Mouse (Mus musculus) liver, embryonic 15.5 days (tissue): ENCODE results near the gene Kcna6. TPM values are rescaled to one million over a fixed set of nuclear protein-coding genes. Genes with fewer than 3 reads are reported as not detected.
A peak's percentile ranks its signal among the peaks of the same experiment; 100 is the strongest.

ENCODE experiments used
- ATAC-seq: fragments of 200-750 bp; cut with Nextera tagmentation; 2 replicates; pipeline ENCODE4 v1.8.0; 2017; ENCODE audit warnings: moderate number of reproducible peaks, mild to moderate bottlenecking, moderate library complexity; ENCODE audit not compliant: insufficient read depth
- H3K27ac ChIP-seq: fragments of 300-500 bp; sonication (generic); replicated peaks from 2 replicates; pipeline ENCODE4 v1.5.1; 2015; ENCODE audit warnings: mild to moderate bottlenecking, inconsistent platforms
- H3K27me3 ChIP-seq: fragments of 300-500 bp; sonication (generic); 2 replicates; pipeline ENCODE4 v1.6.1; 2015; ENCODE audit warnings: mild to moderate bottlenecking, inconsistent platforms
- H3K36me3 ChIP-seq: fragments of 300-500 bp; sonication (generic); replicated peaks from 2 replicates; pipeline ENCODE4 v1.6.1; 2015; ENCODE audit warnings: moderate library complexity, mild to moderate bottlenecking, inconsistent platforms
- H3K4me1 ChIP-seq: fragments of 300-500 bp; sonication (generic); replicated peaks from 2 replicates; pipeline ENCODE4 v1.6.1; 2015; ENCODE audit warnings: inconsistent platforms
- H3K4me2 ChIP-seq: fragments of 300-500 bp; sonication (generic); 2 replicates; pipeline ENCODE4 v1.6.1; 2015; ENCODE audit warnings: moderate library complexity, mild to moderate bottlenecking, inconsistent platforms
- H3K4me3 ChIP-seq: fragments of 300-500 bp; sonication (generic); replicated peaks from 2 replicates; pipeline ENCODE4 v1.5.1; 2015; ENCODE audit warnings: mild to moderate bottlenecking, inconsistent platforms
- H3K9ac ChIP-seq: fragments of 300-500 bp; sonication (generic); 2 replicates; pipeline ENCODE4 v1.6.1; 2015; ENCODE audit warnings: moderate library complexity, mild to moderate bottlenecking, inconsistent platforms
- H3K9me3 ChIP-seq: fragments of 300-500 bp; sonication (generic); replicated peaks from 2 replicates; pipeline ENCODE4 v1.6.1; 2016; ENCODE audit warnings: inconsistent platforms
- WGBS: fragments of 180-500 bp; shearing (Covaris S2); methylation state at CpG from one replicate; pipeline ENCODE4 v1.1.7; 2015; ENCODE audit warnings: mixed read lengths; ENCODE audit not compliant: insufficient replicate concordance; 5-methylcytosine and 5-hydroxymethylcytosine counted together
- polyA plus RNA-seq: library from polyadenylated mRNA; unstranded; fragments of >200 nt; fragmentation: Nextera tagmentation; extraction: Ambion mirVana; gene quantifications from 2 replicates; pipeline ENCODE4 v1.2.1, GENCODE M21; 2015

Gene Kcna6
- polyA plus RNA-seq, 1 experiment from 2014 or later = 0.16 TPM

- Histone ChIP-seq H3K4me1 (no peaks in the 10 kb centered on the region), H3K4me3 (no peak overlapping the region), H3K36me3 (no peaks in the 10 kb centered on the region), H3K9me3 (no peaks in the 10 kb centered on the region), H3K4me2 (no peak overlapping the region), H3K9ac (no peak overlapping the region), H3K27ac (no peak overlapping the region), H3K27me3 (no peaks in the 10 kb centered on the region)
- no peak for ATAC-seq
- WGBS = 29% methylated on average over 7 of the region's 7 CpGs
Observed at GRCm38 (mm10) chr6:126767610-126768532, 27.4 kb upstream of the Kcna6 start.

- 49% methylated on average over 5 of the region's 5 CpGs for WGBS
- H3K27ac ChIP-seq = no peak overlapping the region
- H3K4me2 ChIP-seq = no peak overlapping the region
- no peak overlapping the region for H3K9ac ChIP-seq
- no peak for ATAC-seq
- H3K36me3 ChIP-seq = no peaks in the 10 kb centered on the region
- no peak overlapping the region for H3K4me3 ChIP-seq
- no peaks in the 10 kb centered on the region for H3K9me3 ChIP-seq
- no peaks in the 10 kb centered on the region for H3K4me1 ChIP-seq
- no peaks in the 10 kb centered on the region for H3K27me3 ChIP-seq
Observed at GRCm38 (mm10) chr6:126766552-126766951, 26.1 kb upstream of the Kcna6 start.

- no peak overlapping the region for H3K4me2 ChIP-seq
- H3K4me1 ChIP-seq = no peaks in the 10 kb centered on the region
- no peak overlapping the region for H3K4me3 ChIP-seq
- no peak overlapping the region for H3K27ac ChIP-seq
- no peak for ATAC-seq
- no peaks in the 10 kb centered on the region for H3K9me3 ChIP-seq
- no peak overlapping the region for H3K9ac ChIP-seq
- no peaks in the 10 kb centered on the region for H3K27me3 ChIP-seq
- 63% methylated on average over 11 of the region's 11 CpGs for WGBS
- H3K36me3 ChIP-seq = no peaks in the 10 kb centered on the region
Observed at GRCm38 (mm10) chr6:126764563-126765091, 24.2 kb upstream of the Kcna6 start.

GRCm38 (mm10) chr6:126761362-126761761, 20.9 kb upstream of the Kcna6 start:
- Histone ChIP-seq H3K4me2 (no peak overlapping the region), H3K4me1 (no peaks in the 10 kb centered on the region), H3K9ac (no peak overlapping the region), H3K36me3 (no peaks in the 10 kb centered on the region), H3K27me3 (no peaks in the 10 kb centered on the region), H3K4me3 (no peak overlapping the region), H3K9me3 (no peaks in the 10 kb centered on the region), H3K27ac (no peak overlapping the region)
- no peak for ATAC-seq
- 55% methylated on average over 4 of the region's 4 CpGs for WGBS

GRCm38 (mm10) chr6:126755729-126756411, 15.4 kb upstream of the Kcna6 start:
- 33% methylated on average over 8 of the region's 8 CpGs for WGBS
- peaks cover 5% of the 10 kb centered on the region; the same call in 1 of the 2 replicates for H3K27me3 ChIP-seq
- H3K4me1 ChIP-seq = no peaks in the 10 kb centered on the region
- no peak overlapping the region for H3K27ac ChIP-seq
- no peak overlapping the region for H3K4me2 ChIP-seq
- no peak overlapping the region for H3K4me3 ChIP-seq
- no peak overlapping the region for H3K9ac ChIP-seq
- no peaks in the 10 kb centered on the region for H3K36me3 ChIP-seq
- no peak for ATAC-seq
- H3K9me3 ChIP-seq = no peaks in the 10 kb centered on the region

- Histone ChIP-seq H3K4me2 (no peak overlapping the region), H3K27me3 (peaks cover 5% of the 10 kb centered on the region; the same call in 1 of the 2 replicates), H3K4me3 (no peak overlapping the region), H3K27ac (no peak overlapping the region), H3K9ac (no peak overlapping the region), H3K4me1 (no peaks in the 10 kb centered on the region), H3K9me3 (no peaks in the 10 kb centered on the region), H3K36me3 (no peaks in the 10 kb centered on the region)
- 35% methylated on average over 12 of the region's 12 CpGs for WGBS
- no peak for ATAC-seq
Observed at GRCm38 (mm10) chr6:126752520-126752919, 12.0 kb upstream of the Kcna6 start.

DNA sequence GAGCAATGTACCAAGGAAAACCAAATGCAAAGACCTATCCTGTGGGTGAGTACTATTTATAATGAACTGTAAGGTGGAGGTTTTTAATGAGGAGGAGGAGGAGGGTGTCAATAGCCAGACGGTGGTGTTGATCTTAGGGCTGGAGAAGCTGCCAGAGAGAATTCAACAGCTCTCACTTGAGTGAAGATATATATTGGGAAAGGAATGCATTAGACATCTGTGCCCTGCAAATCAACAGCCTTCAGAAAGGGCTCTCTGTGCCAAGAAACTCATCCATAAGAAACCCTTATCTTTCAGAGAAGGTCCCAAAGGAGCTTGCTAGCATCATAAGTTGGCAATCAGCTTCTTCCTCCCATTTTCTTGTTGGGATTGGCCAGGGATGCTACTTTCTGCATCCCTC, 5.4 kb upstream of the Kcna6 start:
- 36% methylated on average over 1 of the region's 1 CpGs for WGBS
- Histone ChIP-seq H3K9ac (no peak overlapping the region), H3K4me2 (no peak overlapping the region), H3K27me3 (peaks cover 14% of the 10 kb centered on the region), H3K36me3 (no peaks in the 10 kb centered on the region), H3K9me3 (no peaks in the 10 kb centered on the region), H3K4me1 (no peaks in the 10 kb centered on the region), H3K27ac (no peak overlapping the region), H3K4me3 (no peak overlapping the region)
- ATAC-seq = no peak

DNA sequence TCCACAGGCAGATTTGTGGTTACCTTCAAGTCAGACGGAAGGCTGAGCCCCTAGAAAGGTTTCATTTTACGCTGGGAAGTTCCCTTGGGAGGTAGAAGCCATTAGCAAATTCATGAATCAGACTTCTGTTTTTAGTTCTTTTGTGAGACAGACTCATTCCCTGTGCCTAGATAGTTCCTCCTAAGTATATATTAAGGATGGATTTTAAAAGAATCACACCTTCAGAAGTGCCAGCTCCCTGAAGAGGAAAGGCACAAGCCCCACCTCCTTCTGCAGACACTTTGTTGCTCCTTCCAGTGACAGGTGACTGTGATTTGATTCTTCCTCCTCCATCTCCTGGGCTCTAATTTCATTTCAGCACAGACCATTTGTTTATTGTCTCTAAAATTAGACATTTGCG, 2.1 kb upstream of the Kcna6 start:
- H3K27ac ChIP-seq = no peak overlapping the region
- WGBS = 43% methylated on average over 3 of the region's 3 CpGs
- H3K36me3 ChIP-seq = no peaks in the 10 kb centered on the region
- no peaks in the 10 kb centered on the region for H3K9me3 ChIP-seq
- no peak overlapping the region for H3K4me2 ChIP-seq
- peaks cover 47% of the 10 kb centered on the region for H3K27me3 ChIP-seq
- H3K4me1 ChIP-seq = no peaks in the 10 kb centered on the region
- H3K4me3 ChIP-seq = no peak overlapping the region
- no peak for ATAC-seq
- H3K9ac ChIP-seq = no peak overlapping the region

GRCm38 (mm10) chr6:126739326-126740210, 906 bp downstream of the Kcna6 start:
- H3K27me3 ChIP-seq = peaks cover 54% of the 10 kb centered on the region
- H3K4me2 ChIP-seq = peak overlapping the region; percentile 38
- WGBS = 1% methylated on average over 67 of the region's 67 CpGs
- ATAC-seq = no peak
- no peaks in the 10 kb centered on the region for H3K9me3 ChIP-seq
- no peaks in the 10 kb centered on the region for H3K36me3 ChIP-seq
- no peak overlapping the region for H3K9ac ChIP-seq
- H3K4me3 ChIP-seq = peak overlapping the region; percentile 8; the same call in 1 of the 2 replicates
- no peak overlapping the region for H3K27ac ChIP-seq
- H3K4me1 ChIP-seq = no peaks in the 10 kb centered on the region

DNA sequence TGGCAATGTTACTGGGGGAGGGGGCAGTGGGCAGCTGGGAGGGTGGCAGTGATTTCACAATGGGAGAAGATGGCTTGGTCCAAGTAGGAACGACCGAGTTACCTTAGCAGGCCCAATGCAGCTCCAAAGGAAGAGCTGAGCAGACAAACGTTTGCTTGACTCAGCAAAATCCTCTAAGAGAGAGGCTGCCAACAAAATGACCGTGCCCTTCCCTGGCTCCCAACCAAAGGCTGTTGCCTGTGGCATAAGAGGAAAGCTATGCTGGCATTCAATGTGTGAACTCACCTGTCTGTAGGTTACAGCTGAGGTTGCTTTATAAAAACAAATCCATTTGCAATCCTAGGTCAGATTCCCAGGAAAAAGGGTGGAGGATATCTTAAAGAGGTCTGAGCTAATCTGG, 3.5 kb downstream of the Kcna6 start:
- no peaks in the 10 kb centered on the region for H3K4me1 ChIP-seq
- H3K27me3 ChIP-seq = peaks cover 49% of the 10 kb centered on the region
- no peaks in the 10 kb centered on the region for H3K36me3 ChIP-seq
- H3K9ac ChIP-seq = no peak overlapping the region
- 48% methylated on average over 4 of the region's 4 CpGs for WGBS
- H3K9me3 ChIP-seq = no peaks in the 10 kb centered on the region
- H3K4me2 ChIP-seq = no peak overlapping the region
- no peak overlapping the region for H3K27ac ChIP-seq
- no peak for ATAC-seq
- no peak overlapping the region for H3K4me3 ChIP-seq
